Mouse (Mus musculus): Measurements from ENCODE around the gene Trim16. TPM values are rescaled to one million over a fixed set of nuclear protein-coding genes. Genes with fewer than 3 reads are reported as not detected.

The Trim16 gene
- polyA plus RNA-seq, 1 experiment from 2014 or later = 50.3 TPM

GRCm38 (mm10) chr11:62853334-62853733 is 33.3 kb downstream of the Trim16 start:
- no peaks in the 10 kb centered on the region for H3K36me3 ChIP-seq (ENCODE audit: insufficient read depth, low read length)
- H3K9ac ChIP-seq (replicated peaks; ENCODE audit: low read depth) = no peak overlapping the region
- H3K4me2 ChIP-seq (replicated peaks; ENCODE audit: low read depth, low read length) = no peak overlapping the region
- no peaks in the 10 kb centered on the region for H3K27me3 ChIP-seq (replicated peaks; ENCODE audit: insufficient read depth, low read length)
- TF ChIP-seq CTCF (IDR thresholded peaks at IDR 0.05) = no peak
- no peak for TF ChIP-seq EP300 (IDR thresholded peaks at IDR 0.05)
- H3K4me1 ChIP-seq (ENCODE audit: insufficient read depth, low read depth, low read length) = no peaks in the 10 kb centered on the region
- no peak overlapping the region for H3K4me3 ChIP-seq (ENCODE audit: low read depth, low read length)
- DNase-seq (ENCODE audit: low spot score) (no peak), ATAC-seq (no peak)
- 82% methylated on average over 6 of the region's 6 CpGs for WGBS
- no peak overlapping the region for H3K27ac ChIP-seq (ENCODE audit: low read length)
- no peaks in the 10 kb centered on the region for H3K9me3 ChIP-seq (ENCODE audit: low read length)

GRCm38 (mm10) chr11:62865562-62865961 is 45.5 kb downstream of the Trim16 start:
- Histone ChIP-seq H3K4me2 (replicated peaks; ENCODE audit: low read depth, low read length) (no peak overlapping the region), H3K36me3 (ENCODE audit: insufficient read depth, low read length) (no peaks in the 10 kb centered on the region), H3K4me3 (ENCODE audit: low read depth, low read length) (no peak overlapping the region), H3K4me1 (ENCODE audit: insufficient read depth, low read depth, low read length) (no peaks in the 10 kb centered on the region), H3K9me3 (ENCODE audit: low read length) (no peaks in the 10 kb centered on the region), H3K27ac (ENCODE audit: low read length) (no peak overlapping the region), H3K9ac (replicated peaks; ENCODE audit: low read depth) (no peak overlapping the region), H3K27me3 (replicated peaks; ENCODE audit: insufficient read depth, low read length) (no peaks in the 10 kb centered on the region)
- TF ChIP-seq CTCF (IDR thresholded peaks at IDR 0.05) (no peak), EP300 (IDR thresholded peaks at IDR 0.05) (no peak)
- no peak for ATAC-seq
- 68% methylated on average over 4 of the region's 4 CpGs for WGBS
- no peak for DNase-seq (ENCODE audit: low spot score)

- TF ChIP-seq EP300 (IDR thresholded peaks at IDR 0.05) (no peak), CTCF (IDR thresholded peaks at IDR 0.05) (no peak)
Observed at GRCm38 (mm10) chr11:62866685-62867084, 46.7 kb downstream of the Trim16 start.

GRCm38 (mm10) chr11:62869201-62869600 is 49.2 kb downstream of the Trim16 start:
- no peak overlapping the region for H3K4me3 ChIP-seq (ENCODE audit: low read depth, low read length)
- H3K9ac ChIP-seq (replicated peaks; ENCODE audit: low read depth) = no peak overlapping the region
- DNase-seq (ENCODE audit: low spot score) (peak; percentile 20), ATAC-seq (no peak)
- H3K4me1 ChIP-seq (ENCODE audit: insufficient read depth, low read depth, low read length) = no peaks in the 10 kb centered on the region
- H3K27me3 ChIP-seq (replicated peaks; ENCODE audit: insufficient read depth, low read length) = no peaks in the 10 kb centered on the region
- no peaks in the 10 kb centered on the region for H3K9me3 ChIP-seq (ENCODE audit: low read length)
- H3K36me3 ChIP-seq (ENCODE audit: insufficient read depth, low read length) = no peaks in the 10 kb centered on the region
- 63% methylated on average over 5 of the region's 5 CpGs for WGBS
- TF ChIP-seq CTCF (IDR thresholded peaks at IDR 0.05) (no peak), EP300 (IDR thresholded peaks at IDR 0.05) (no peak)
- no peak overlapping the region for H3K27ac ChIP-seq (ENCODE audit: low read length)
- H3K4me2 ChIP-seq (replicated peaks; ENCODE audit: low read depth, low read length) = no peak overlapping the region

More at GRCm38 (mm10) chr11:62866685-62867084, 46.7 kb downstream of the Trim16 start:
- WGBS = 77% methylated on average over 7 of the region's 7 CpGs
- Histone ChIP-seq H3K36me3 (ENCODE audit: insufficient read depth, low read length) (no peaks in the 10 kb centered on the region), H3K27ac (ENCODE audit: low read length) (no peak overlapping the region), H3K9ac (replicated peaks; ENCODE audit: low read depth) (no peak overlapping the region), H3K4me2 (replicated peaks; ENCODE audit: low read depth, low read length) (no peak overlapping the region), H3K4me1 (ENCODE audit: insufficient read depth, low read depth, low read length) (no peaks in the 10 kb centered on the region), H3K27me3 (replicated peaks; ENCODE audit: insufficient read depth, low read length) (no peaks in the 10 kb centered on the region), H3K9me3 (ENCODE audit: low read length) (no peaks in the 10 kb centered on the region), H3K4me3 (ENCODE audit: low read depth, low read length) (no peak overlapping the region)
- ATAC-seq (no peak), DNase-seq (ENCODE audit: low spot score) (no peak)

- WGBS = 71% methylated on average over 8 of the region's 8 CpGs
- Histone ChIP-seq H3K9me3 (ENCODE audit: low read length) (no peaks in the 10 kb centered on the region), H3K4me1 (ENCODE audit: insufficient read depth, low read depth, low read length) (no peaks in the 10 kb centered on the region), H3K27ac (ENCODE audit: low read length) (no peak overlapping the region), H3K4me3 (ENCODE audit: low read depth, low read length) (no peak overlapping the region), H3K9ac (replicated peaks; ENCODE audit: low read depth) (no peak overlapping the region), H3K36me3 (ENCODE audit: insufficient read depth, low read length) (no peaks in the 10 kb centered on the region), H3K27me3 (replicated peaks; ENCODE audit: insufficient read depth, low read length) (no peaks in the 10 kb centered on the region), H3K4me2 (replicated peaks; ENCODE audit: low read depth, low read length) (no peak overlapping the region)
- ATAC-seq = no peak
- TF ChIP-seq CTCF (IDR thresholded peaks at IDR 0.05) (no peak), EP300 (IDR thresholded peaks at IDR 0.05) (no peak)
- no peak for DNase-seq (ENCODE audit: low spot score)
Observed at GRCm38 (mm10) chr11:62869715-62870371, 49.8 kb downstream of the Trim16 start.

- 73% methylated on average over 9 of the region's 9 CpGs for WGBS
- DNase-seq (ENCODE audit: low spot score) = no peak
- H3K36me3 ChIP-seq (ENCODE audit: insufficient read depth, low read length) = no peaks in the 10 kb centered on the region
- no peak overlapping the region for H3K4me3 ChIP-seq (ENCODE audit: low read depth, low read length)
- no peaks in the 10 kb centered on the region for H3K27me3 ChIP-seq (replicated peaks; ENCODE audit: insufficient read depth, low read length)
- no peak for TF ChIP-seq CTCF (IDR thresholded peaks at IDR 0.05)
- TF ChIP-seq EP300 (IDR thresholded peaks at IDR 0.05) = no peak
- H3K9ac ChIP-seq (replicated peaks; ENCODE audit: low read depth) = no peak overlapping the region
- no peaks in the 10 kb centered on the region for H3K4me1 ChIP-seq (ENCODE audit: insufficient read depth, low read depth, low read length)
- no peak overlapping the region for H3K4me2 ChIP-seq (replicated peaks; ENCODE audit: low read depth, low read length)
- no peak for ATAC-seq
- no peaks in the 10 kb centered on the region for H3K9me3 ChIP-seq (ENCODE audit: low read length)
- H3K27ac ChIP-seq (ENCODE audit: low read length) = no peak overlapping the region
Observed at GRCm38 (mm10) chr11:62873479-62873878, 53.4 kb downstream of the Trim16 start.
